Mouse (Mus musculus) forebrain, embryonic 13.5 days (tissue): Measurements from ENCODE around the gene Hrasls. TPM values are rescaled to one million over a fixed set of nuclear protein-coding genes. Genes with fewer than 3 reads are reported as not detected.
A peak's percentile ranks its signal among the peaks of the same experiment; 100 is the strongest.

Experiments used
- ATAC-seq: fragments of 200-750 bp; cut with Nextera tagmentation; 2 replicates; pipeline ENCODE4 v1.8.0; 2017
- H3K27ac ChIP-seq: fragments of 300-500 bp; sonication (generic); 2 replicates; pipeline ENCODE4 v1.5.1; 2015; ENCODE audit warnings: inconsistent platforms, mild to moderate bottlenecking, moderate library complexity
- H3K27me3 ChIP-seq: fragments of 300-500 bp; sonication (generic); 2 replicates; pipeline ENCODE4 v1.6.1; 2015; ENCODE audit warnings: mild to moderate bottlenecking, inconsistent platforms
- H3K36me3 ChIP-seq: fragments of 300-500 bp; sonication (generic); 2 replicates; pipeline ENCODE4 v1.6.1; 2015; ENCODE audit warnings: mild to moderate bottlenecking, inconsistent platforms; ENCODE audit not compliant: poor library complexity, severe bottlenecking
- H3K4me1 ChIP-seq: fragments of 300-500 bp; sonication (generic); 2 replicates; pipeline ENCODE4 v1.6.1; 2015; ENCODE audit warnings: inconsistent platforms
- H3K4me2 ChIP-seq: fragments of 300-500 bp; sonication (generic); 2 replicates; pipeline ENCODE4 v1.6.1; 2015; ENCODE audit warnings: inconsistent platforms, mild to moderate bottlenecking, moderate library complexity
- H3K4me3 ChIP-seq: fragments of 300-500 bp; sonication (generic); 2 replicates; pipeline ENCODE4 v1.5.1; 2015; ENCODE audit warnings: mild to moderate bottlenecking, inconsistent platforms
- H3K9ac ChIP-seq: fragments of 300-500 bp; sonication (generic); 2 replicates; pipeline ENCODE4 v1.6.1; 2015; ENCODE audit warnings: mild to moderate bottlenecking, inconsistent platforms
- H3K9me3 ChIP-seq: fragments of 300-500 bp; sonication (generic); replicated peaks from 2 replicates; pipeline ENCODE4 v1.6.1; 2016; ENCODE audit warnings: inconsistent platforms
- WGBS: fragments of 180-500 bp; shearing (Covaris S2); methylation state at CpG from one replicate; pipeline ENCODE4 v1.1.7; 2015; 5-methylcytosine and 5-hydroxymethylcytosine counted together
- polyA plus RNA-seq: library from polyadenylated mRNA; unstranded; fragments of >200 nt; fragmentation: Nextera tagmentation; extraction: Ambion mirVana; gene quantifications from 2 replicates; pipeline ENCODE4 v1.2.1, GENCODE M21; 2015

Gene Hrasls
- polyA plus RNA-seq, result 1.8 and 2.1 TPM in 2 replicates

- no peaks in the 10 kb centered on the region for H3K9me3 ChIP-seq
- peak within 1 kb of the TSS; percentile 45 for H3K4me3 ChIP-seq
- H3K36me3 ChIP-seq, result no peaks in the 10 kb centered on the region
- H3K4me1 ChIP-seq, result peaks cover 6% of the 10 kb centered on the region; the same call in 1 of the 2 replicates
- no peak within 1 kb of the TSS; the same call in 1 of the 2 replicates for H3K27ac ChIP-seq
- ATAC-seq, result peak; percentile 80
- peak within 1 kb of the TSS; percentile 85 for H3K4me2 ChIP-seq
- peak within 1 kb of the TSS; percentile 61 for H3K9ac ChIP-seq
- peaks cover 26% of the 10 kb centered on the region; the same call in 1 of the 2 replicates for H3K27me3 ChIP-seq
- 2% methylated on average over 39 of the region's 39 CpGs for WGBS
Measured at GRCm38 (mm10) chr16:29209605-29210411, at the start of gene Hrasls. TSS of gene Hrasls (plus strand) at chr16:29209695.

DNA sequence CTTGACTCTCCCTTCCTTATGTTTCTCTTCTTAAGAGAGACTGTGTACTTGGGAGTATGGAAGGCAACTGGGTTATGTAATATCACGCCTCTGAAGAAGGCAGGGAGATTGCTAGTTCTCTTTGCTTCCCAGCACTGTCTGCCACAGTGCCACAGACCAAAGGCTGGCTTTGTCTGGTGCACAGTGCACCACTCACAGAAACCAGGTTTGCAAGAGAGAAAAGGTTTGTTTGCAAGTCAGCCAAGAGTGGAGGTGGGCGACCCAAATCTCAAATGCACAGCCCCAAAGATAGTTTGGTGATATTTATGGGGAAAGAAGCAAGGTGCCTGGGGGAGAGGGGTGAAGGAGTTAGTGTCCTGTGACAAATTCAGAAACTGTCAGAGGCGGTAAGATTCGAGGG, 47.2 kb upstream of the Hrasls start:
- Histone ChIP-seq H3K4me1 (no peaks in the 10 kb centered on the region), H3K27me3 (no peaks in the 10 kb centered on the region), H3K9me3 (no peaks in the 10 kb centered on the region; the same call in 1 of the 2 replicates), H3K9ac (no peak overlapping the region), H3K36me3 (no peaks in the 10 kb centered on the region), H3K4me3 (no peak overlapping the region), H3K4me2 (no peak overlapping the region), H3K27ac (no peak overlapping the region)
- no peak for ATAC-seq
- WGBS, result 92% methylated on average over 4 of the region's 4 CpGs

- H3K36me3 ChIP-seq, result no peaks in the 10 kb centered on the region
- no peak for ATAC-seq
- no peak overlapping the region for H3K27ac ChIP-seq
- 61% methylated on average over 4 of the region's 4 CpGs for WGBS
- no peak overlapping the region for H3K4me3 ChIP-seq
- no peak overlapping the region for H3K4me2 ChIP-seq
- H3K27me3 ChIP-seq, result no peaks in the 10 kb centered on the region
- H3K9me3 ChIP-seq, result no peaks in the 10 kb centered on the region
- H3K4me1 ChIP-seq, result no peaks in the 10 kb centered on the region
- no peak overlapping the region for H3K9ac ChIP-seq
Measured at GRCm38 (mm10) chr16:29167051-29167450, 42.4 kb upstream of the Hrasls start.

GRCm38 (mm10) chr16:29171741-29172140, 37.8 kb upstream of the Hrasls start:
- ATAC-seq, result no peak
- Histone ChIP-seq H3K27ac (no peak overlapping the region), H3K36me3 (no peaks in the 10 kb centered on the region), H3K4me1 (no peaks in the 10 kb centered on the region), H3K9me3 (no peaks in the 10 kb centered on the region), H3K4me3 (no peak overlapping the region), H3K4me2 (no peak overlapping the region), H3K27me3 (no peaks in the 10 kb centered on the region), H3K9ac (no peak overlapping the region)
- WGBS, result 87% methylated on average over 5 of the region's 5 CpGs

DNA sequence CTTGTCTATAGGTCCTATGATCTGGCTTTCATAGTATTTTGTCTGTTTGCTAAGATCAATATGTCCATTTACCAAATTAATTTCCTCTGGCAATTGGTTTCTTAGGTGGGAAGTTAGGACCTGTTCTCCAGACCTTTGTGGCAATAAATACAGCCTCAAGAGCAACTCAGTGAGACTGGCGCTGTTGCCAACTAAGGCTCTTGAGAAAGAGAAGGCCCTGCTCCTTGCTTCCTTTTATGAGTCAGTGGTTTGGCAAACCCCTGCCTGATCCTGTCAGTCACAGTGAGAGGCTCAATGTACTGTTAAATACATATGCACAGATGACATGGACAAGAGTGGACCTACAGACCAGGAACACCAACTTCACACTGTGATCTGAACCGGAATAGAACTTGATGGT, 36.3 kb upstream of the Hrasls start:
- Histone ChIP-seq H3K9ac (no peak overlapping the region), H3K4me1 (no peaks in the 10 kb centered on the region), H3K27ac (no peak overlapping the region), H3K9me3 (no peaks in the 10 kb centered on the region), H3K36me3 (no peaks in the 10 kb centered on the region), H3K4me2 (no peak overlapping the region), H3K4me3 (no peak overlapping the region), H3K27me3 (no peaks in the 10 kb centered on the region)
- WGBS, result 90% methylated on average over 2 of the region's 2 CpGs
- ATAC-seq, result no peak

DNA sequence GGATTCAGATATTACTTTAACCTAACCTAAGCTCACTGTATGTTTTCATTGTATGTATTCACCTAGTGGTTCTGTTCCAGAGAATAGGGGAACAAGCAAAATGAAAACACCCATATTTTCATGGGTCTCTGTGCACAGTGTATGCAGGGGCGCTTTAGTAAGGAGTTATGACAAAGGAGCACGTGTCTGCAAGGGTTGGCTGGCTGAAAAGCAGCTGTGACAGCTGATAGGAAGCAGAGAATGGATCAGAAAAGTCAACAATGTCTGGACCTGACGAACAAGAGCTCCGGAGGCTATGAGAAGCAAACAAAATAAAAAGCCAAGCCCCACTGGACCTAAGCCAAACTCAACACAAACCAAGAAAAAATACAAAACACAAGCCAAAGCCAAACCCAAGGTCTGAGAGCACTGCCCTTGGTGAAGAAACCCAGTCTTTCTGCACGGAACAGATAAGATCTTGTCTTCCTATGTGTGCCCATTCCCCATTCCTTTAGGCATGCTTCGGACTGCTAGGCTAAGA, 34.6 kb upstream of the Hrasls start:
- no peak for ATAC-seq
- H3K27ac ChIP-seq, result no peak overlapping the region
- 77% methylated on average over 6 of the region's 6 CpGs for WGBS
- H3K9ac ChIP-seq, result no peak overlapping the region
- no peaks in the 10 kb centered on the region for H3K9me3 ChIP-seq
- H3K36me3 ChIP-seq, result no peaks in the 10 kb centered on the region
- no peak overlapping the region for H3K4me2 ChIP-seq
- H3K4me3 ChIP-seq, result no peak overlapping the region
- H3K27me3 ChIP-seq, result no peaks in the 10 kb centered on the region
- H3K4me1 ChIP-seq, result no peaks in the 10 kb centered on the region

- 0 out of 2 replicates have a peak, but pooled peaks have one; percentile 13 for ATAC-seq
Measured at GRCm38 (mm10) chr16:29192911-29193310, 16.6 kb upstream of the Hrasls start.

DNA sequence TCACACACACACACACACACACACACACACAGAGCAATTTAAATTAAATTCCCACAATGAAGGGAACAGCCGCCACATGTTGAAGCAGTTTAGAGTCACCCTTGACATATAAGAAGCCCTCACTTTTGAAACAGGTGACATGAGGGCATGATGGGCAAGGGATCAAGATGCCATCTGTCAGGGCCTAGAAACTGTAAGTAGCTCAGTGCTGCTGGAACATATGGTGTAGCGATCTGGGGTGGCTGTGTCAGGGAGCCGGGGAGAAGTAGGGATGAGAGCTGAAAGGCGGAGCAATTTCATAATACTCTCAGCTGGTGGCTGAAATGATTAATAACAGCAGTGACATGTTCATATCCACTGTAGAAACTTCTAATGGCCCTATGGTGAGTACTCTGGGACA, 15.5 kb upstream of the Hrasls start:
- no peaks in the 10 kb centered on the region for H3K36me3 ChIP-seq
- H3K27me3 ChIP-seq, result no peaks in the 10 kb centered on the region
- no peak overlapping the region for H3K4me3 ChIP-seq
- H3K27ac ChIP-seq, result no peak overlapping the region
- ATAC-seq, result no peak
- no peaks in the 10 kb centered on the region for H3K4me1 ChIP-seq
- no peak overlapping the region for H3K9ac ChIP-seq
- no peaks in the 10 kb centered on the region for H3K9me3 ChIP-seq
- no peak overlapping the region for H3K4me2 ChIP-seq
- 74% methylated on average over 4 of the region's 4 CpGs for WGBS

More at GRCm38 (mm10) chr16:29192911-29193310, 16.6 kb upstream of the Hrasls start:
- no peaks in the 10 kb centered on the region for H3K36me3 ChIP-seq
- no peak overlapping the region for H3K4me3 ChIP-seq
- no peak overlapping the region for H3K27ac ChIP-seq
- H3K4me2 ChIP-seq, result no peak overlapping the region
- no peaks in the 10 kb centered on the region for H3K9me3 ChIP-seq
- H3K9ac ChIP-seq, result no peak overlapping the region
- H3K27me3 ChIP-seq, result no peaks in the 10 kb centered on the region
- 30% methylated on average over 5 of the region's 5 CpGs for WGBS
- H3K4me1 ChIP-seq, result no peaks in the 10 kb centered on the region

- WGBS, result 82% methylated on average over 1 of the region's 1 CpGs
- no peak overlapping the region for H3K4me3 ChIP-seq
- H3K36me3 ChIP-seq, result no peaks in the 10 kb centered on the region
- no peak overlapping the region for H3K27ac ChIP-seq
- ATAC-seq, result peak; percentile 44; the same call in 1 of the 2 replicates
- H3K9me3 ChIP-seq, result no peaks in the 10 kb centered on the region
- H3K4me2 ChIP-seq, result no peak overlapping the region
- no peak overlapping the region for H3K9ac ChIP-seq
- H3K4me1 ChIP-seq, result no peaks in the 10 kb centered on the region
- no peaks in the 10 kb centered on the region for H3K27me3 ChIP-seq
Measured at GRCm38 (mm10) chr16:29195156-29195555, 14.3 kb upstream of the Hrasls start.

DNA sequence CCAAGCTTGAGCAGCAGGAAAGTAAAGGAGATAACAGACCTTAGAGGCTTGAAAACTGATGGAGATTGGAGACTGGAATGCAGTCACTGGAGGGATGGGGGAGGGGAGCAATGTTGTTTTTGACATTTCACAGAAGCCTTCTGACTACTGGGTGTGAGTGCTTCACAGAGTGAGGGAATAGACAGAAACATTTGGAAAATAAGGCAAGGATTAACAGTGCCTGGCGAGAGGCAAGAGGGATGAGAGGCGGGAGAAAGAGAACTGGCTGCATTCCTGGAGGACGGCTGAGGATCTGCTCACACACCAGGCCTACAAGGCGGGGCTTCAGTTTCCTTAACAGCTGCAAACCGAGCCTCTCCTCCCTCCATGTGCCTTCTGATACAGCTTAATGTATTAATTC, 11.0 kb upstream of the Hrasls start:
- no peak overlapping the region for H3K4me3 ChIP-seq
- ATAC-seq, result peak; percentile 55; the same call in 1 of the 2 replicates
- no peak overlapping the region for H3K9ac ChIP-seq
- no peak overlapping the region for H3K27ac ChIP-seq
- no peak overlapping the region for H3K4me2 ChIP-seq
- H3K9me3 ChIP-seq, result no peaks in the 10 kb centered on the region
- WGBS, result 19% methylated on average over 5 of the region's 5 CpGs
- no peaks in the 10 kb centered on the region for H3K4me1 ChIP-seq
- no peaks in the 10 kb centered on the region for H3K36me3 ChIP-seq
- no peaks in the 10 kb centered on the region for H3K27me3 ChIP-seq

DNA sequence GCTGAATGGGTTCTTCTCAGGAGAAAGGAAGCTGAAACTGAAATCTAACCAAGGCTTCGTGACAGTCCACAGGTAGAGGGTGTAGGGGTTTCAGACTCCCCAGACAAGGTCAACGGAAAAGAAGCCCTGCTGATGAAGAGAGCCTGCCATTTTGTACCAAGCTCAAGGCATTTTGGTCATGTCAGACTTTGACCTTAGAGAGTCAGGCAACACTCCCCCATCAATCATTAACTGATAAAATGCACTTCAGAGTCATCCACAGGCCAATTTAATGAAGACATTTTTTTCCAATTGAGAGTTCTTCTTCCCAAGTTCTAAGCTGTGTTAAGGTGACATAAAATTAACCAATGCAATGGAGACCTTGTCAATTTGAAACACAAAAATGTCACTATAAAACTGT, 8.3 kb upstream of the Hrasls start:
- H3K27me3 ChIP-seq, result no peaks in the 10 kb centered on the region
- no peak for ATAC-seq
- H3K36me3 ChIP-seq, result no peaks in the 10 kb centered on the region
- WGBS, result 96% methylated on average over 2 of the region's 2 CpGs
- H3K27ac ChIP-seq, result no peak overlapping the region
- no peak overlapping the region for H3K4me2 ChIP-seq
- H3K4me1 ChIP-seq, result no peaks in the 10 kb centered on the region
- H3K9ac ChIP-seq, result no peak overlapping the region
- H3K4me3 ChIP-seq, result no peak overlapping the region
- H3K9me3 ChIP-seq, result no peaks in the 10 kb centered on the region

DNA sequence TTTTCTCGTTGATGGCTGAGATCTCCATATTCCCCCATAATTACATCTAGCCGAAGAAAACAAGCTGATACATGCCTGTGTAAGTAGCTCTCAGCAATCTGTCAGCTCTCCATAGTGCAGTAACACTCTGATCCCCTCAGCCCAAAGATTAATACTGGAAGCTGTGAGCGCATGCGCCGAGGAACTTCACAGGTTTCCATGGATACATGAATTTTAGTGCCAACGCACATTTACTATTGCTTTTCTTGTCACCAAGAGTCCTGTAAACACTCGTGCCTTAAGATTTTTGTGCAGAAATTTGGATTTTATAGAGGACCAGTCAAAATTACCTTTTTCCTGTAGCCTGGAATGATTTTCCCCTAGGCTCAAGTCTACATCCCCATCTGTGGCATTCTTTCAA, 4.6 kb upstream of the Hrasls start:
- ATAC-seq, result peak; percentile 84; the same call in 1 of the 2 replicates
- no peaks in the 10 kb centered on the region for H3K9me3 ChIP-seq
- peaks cover 12% of the 10 kb centered on the region; the same call in 1 of the 2 replicates for H3K27me3 ChIP-seq
- H3K4me2 ChIP-seq, result no peak overlapping the region
- 64% methylated on average over 7 of the region's 7 CpGs for WGBS
- H3K4me1 ChIP-seq, result no peaks in the 10 kb centered on the region
- H3K36me3 ChIP-seq, result no peaks in the 10 kb centered on the region
- H3K9ac ChIP-seq, result no peak overlapping the region
- no peak overlapping the region for H3K4me3 ChIP-seq
- H3K27ac ChIP-seq, result no peak overlapping the region
